Mouse (Mus musculus) kidney, adult 10 weeks (tissue): Measurements from ENCODE around the gene Helz. TPM values are rescaled to one million over a fixed set of nuclear protein-coding genes. Genes with fewer than 3 reads are reported as not detected.

Source experiments
- polyA plus RNA-seq: library from polyadenylated mRNA; stranded (reverse); fragments of 350-450 nt; fragmentation: Illumina TruSeq; extraction: RNeasy Lipid Tissue Mini Kit (QIAGEN cat#74804); gene quantifications from one replicate; pipeline ENCODE4 v1.2.3, GENCODE M21; 2014; ENCODE audit warnings: low read depth, low replicate concordance

The Helz gene
- 9.7 TPM for polyA plus RNA-seq

DNA sequence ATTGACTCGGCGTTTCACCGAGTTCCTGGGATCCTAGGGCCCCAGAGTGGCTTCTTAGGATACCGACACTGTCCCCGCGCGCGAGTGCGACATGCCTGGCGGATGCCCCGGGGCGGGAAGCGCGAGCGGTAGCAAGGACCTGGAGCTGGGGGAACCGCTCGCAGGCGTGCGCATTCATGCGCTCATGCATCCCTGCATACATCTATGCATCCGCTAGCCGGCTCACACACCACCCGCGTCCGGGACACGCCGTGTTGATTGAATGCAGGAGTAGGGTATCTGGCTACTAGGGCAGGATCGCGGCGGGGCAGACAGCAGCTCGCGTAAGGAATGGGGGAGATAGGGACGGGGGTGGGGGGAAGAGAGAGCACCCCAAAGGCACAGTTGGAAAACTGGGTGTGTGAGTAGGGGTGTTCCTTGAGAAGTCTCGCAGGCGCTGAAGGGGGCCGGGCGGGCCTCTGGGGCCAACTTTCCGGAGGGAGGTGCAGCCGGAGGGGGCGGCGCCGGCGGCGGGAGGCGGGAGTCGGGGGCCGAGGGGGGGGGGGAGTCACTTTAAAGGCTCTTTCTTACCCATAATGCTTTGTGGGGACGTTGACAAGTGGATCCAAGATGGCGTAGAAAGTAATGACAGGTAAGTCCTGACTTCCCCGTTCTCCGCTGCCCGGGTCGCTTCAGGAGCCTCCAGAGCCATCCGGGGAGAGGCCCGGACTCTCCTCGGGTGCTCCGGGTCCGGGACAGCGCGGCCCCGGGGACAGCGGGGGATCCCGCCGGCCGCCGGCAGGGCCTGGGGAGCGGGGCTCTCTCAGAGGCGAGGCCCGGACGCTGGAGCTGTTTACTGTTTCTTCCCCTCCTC, at the start of gene Helz:
Gene Helz, plus strand, starts transcription at position 580 of the 853 bp plus-strand sequence.

DNA sequence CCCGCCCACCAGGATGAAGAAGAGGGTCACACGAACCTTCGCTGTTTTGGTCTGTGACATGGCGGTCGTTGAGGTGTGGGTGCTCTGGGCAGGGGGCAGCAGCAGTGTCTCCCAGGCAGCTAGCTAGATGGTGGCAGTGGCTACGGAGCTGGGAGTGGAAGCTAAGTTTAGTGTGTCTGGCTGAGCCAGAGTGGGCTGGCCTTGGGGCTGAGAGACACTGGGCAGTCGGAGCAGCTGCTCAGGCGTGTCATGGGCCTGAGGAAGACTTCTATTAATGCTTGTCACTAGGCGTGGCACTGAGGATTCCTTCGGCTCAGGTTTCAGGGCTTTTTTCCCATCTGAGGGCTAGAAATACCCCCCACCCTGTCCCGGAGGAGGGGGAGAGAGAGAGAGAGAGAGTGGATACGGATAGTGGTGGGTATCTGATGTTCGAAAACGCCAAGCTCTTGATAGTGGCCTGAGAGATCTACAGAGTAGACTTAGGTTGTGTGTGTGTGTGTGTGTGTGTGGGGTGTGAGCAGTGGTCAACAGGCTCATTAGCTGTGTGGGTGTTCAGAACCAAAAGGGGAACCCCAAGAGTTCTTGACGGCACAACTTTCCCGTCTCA, 168.7 kb downstream of the Helz start, which contains the start of gene Cacng1:
Gene Cacng1, minus strand, starts transcription at position 191 of the 607 bp plus-strand sequence.

Other genes starting within 250 kb of the Helz start
- 43.1 TPM for gene Pitpnc1, start 77.2 kb upstream of the Helz start, polyA plus RNA-seq
- gene Psmd12, start 68.4 kb upstream of the Helz start, polyA plus RNA-seq = 203 TPM
- not detected for gene Cacng1, start 168.6 kb downstream of the Helz start, polyA plus RNA-seq
- gene Cacng4, start 246.6 kb downstream of the Helz start, polyA plus RNA-seq = 0.24 TPM